Mouse (Mus musculus): ENCODE data around the gene Tdrd9. TPM values are rescaled to one million over a fixed set of nuclear protein-coding genes. Genes with fewer than 3 reads are reported as not detected.

Gene Tdrd9
- polyA plus RNA-seq, 1 experiment from 2014 or later, result 0.32 TPM

DNA sequence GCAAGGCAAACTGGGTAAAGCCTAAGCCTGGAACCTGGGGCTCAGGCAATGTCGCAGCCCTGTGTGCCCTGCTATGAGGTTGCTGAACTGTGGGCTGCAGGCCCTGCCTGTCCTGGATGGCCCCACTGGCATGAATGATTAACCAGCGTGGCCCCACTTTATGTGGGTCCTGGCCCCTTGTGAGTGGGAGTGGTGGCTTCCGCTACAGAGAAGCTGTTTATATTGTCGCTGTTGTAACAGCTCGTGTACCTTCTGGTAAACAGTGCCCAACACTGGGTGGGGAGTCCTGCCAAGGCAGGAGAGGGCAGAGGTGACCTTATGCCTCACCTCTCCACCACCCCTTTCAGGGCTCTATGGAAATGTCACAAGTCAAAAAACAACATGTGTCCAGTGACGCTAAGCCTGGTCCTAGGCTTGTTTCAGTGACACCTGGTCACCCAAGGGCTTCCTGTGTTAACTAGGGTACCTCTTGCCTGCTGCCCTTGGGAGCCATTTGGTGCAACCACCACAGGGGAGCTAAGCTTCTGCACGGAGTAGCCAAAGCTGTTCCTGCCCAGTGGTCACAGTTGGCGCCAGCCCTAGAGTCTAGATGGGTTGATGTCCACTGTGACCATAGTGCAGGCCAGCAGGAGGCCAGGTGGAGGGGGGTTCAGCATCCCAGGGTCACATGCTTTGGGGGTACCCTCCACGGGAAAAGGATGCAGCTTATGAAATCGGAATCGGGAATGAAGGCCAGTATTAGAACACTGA is 137.5 kb downstream of the Tdrd9 start:
- WGBS, result 54% methylated on average over 11 of the region's 11 CpGs
- Histone ChIP-seq H3K4me3 (replicated peaks; ENCODE audit: low read depth, low read length) (no peak overlapping the region), H3K9me3 (replicated peaks; ENCODE audit: low read length) (no peaks in the 10 kb centered on the region), H3K36me3 (ENCODE audit: insufficient read depth, low read length) (no peaks in the 10 kb centered on the region), H3K27ac (no peak overlapping the region), H3K9ac (ENCODE audit: low read depth, low read length) (no peak overlapping the region), H3K4me2 (ENCODE audit: low read length) (no peak overlapping the region), H3K4me1 (replicated peaks; ENCODE audit: insufficient read depth, low read length) (0 out of 2 replicates have a peak, but pooled peaks cover 9% of the 10 kb centered on the region), H3K27me3 (ENCODE audit: insufficient read depth, low read length) (no peaks in the 10 kb centered on the region)
- no peak for TF ChIP-seq CTCF (IDR thresholded peaks at IDR 0.05; ENCODE audit: low read depth)
- DNase-seq (ENCODE audit: low spot score) (no peak), ATAC-seq (replicated peaks; ENCODE audit: low FRiP score, low read depth) (no peak)

DNA sequence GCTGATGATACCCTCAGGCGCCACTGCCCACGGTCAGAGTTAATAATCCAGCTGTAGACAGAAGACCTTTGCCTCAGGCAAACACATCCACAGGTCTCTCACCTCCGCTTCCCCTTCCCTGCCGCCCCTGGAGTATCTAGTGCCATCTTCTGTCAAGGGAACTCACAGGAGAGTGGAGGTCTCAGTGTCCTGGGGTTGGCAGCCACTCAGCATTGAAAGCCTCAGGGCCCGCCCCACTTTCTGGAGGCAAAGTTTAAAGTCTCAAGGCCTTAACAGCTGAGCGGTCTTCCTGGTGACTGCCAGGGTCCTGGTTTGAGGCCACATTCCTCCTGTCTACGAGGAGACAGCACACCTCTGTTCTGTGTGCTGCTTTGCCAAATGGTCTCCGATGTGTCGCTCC is 138.3 kb downstream of the Tdrd9 start:
- Histone ChIP-seq H3K4me3 (replicated peaks; ENCODE audit: low read depth, low read length) (no peak overlapping the region), H3K9me3 (replicated peaks; ENCODE audit: low read length) (no peaks in the 10 kb centered on the region), H3K9ac (ENCODE audit: low read depth, low read length) (no peak overlapping the region), H3K27me3 (ENCODE audit: insufficient read depth, low read length) (no peaks in the 10 kb centered on the region), H3K36me3 (ENCODE audit: insufficient read depth, low read length) (no peaks in the 10 kb centered on the region), H3K4me2 (ENCODE audit: low read length) (no peak overlapping the region), H3K27ac (no peak overlapping the region), H3K4me1 (replicated peaks; ENCODE audit: insufficient read depth, low read length) (0 out of 2 replicates have a peak, but pooled peaks cover 9% of the 10 kb centered on the region)
- DNase-seq (ENCODE audit: low spot score), result no peak
- ATAC-seq (replicated peaks; ENCODE audit: low FRiP score, low read depth), result no peak
- TF ChIP-seq CTCF (IDR thresholded peaks at IDR 0.05; ENCODE audit: low read depth), result no peak
- WGBS, result 66% methylated on average over 9 of the region's 9 CpGs

DNA sequence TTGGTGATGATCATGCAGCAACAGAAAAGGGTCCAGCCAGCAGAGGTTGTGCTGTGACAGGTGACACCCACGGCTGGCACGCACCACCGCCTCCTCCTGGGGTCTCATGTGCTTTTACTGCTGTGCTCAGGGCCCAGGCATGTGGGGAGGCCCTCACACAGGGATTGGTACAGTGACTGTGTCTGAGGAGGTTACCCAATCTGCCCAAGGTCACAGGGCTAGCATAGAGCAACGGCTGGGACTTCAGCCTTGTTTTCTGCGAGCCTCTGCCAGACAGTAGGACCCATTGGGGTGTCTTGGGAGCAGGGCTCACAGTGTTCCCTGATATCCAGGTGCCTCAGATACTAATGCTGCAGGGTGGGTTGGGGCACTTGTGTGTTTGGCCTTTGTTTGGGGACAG is 140.0 kb downstream of the Tdrd9 start:
- H3K4me3 ChIP-seq (replicated peaks; ENCODE audit: low read depth, low read length), result no peak overlapping the region
- ATAC-seq (replicated peaks; ENCODE audit: low FRiP score, low read depth), result no peak
- H3K27ac ChIP-seq, result no peak overlapping the region
- H3K9me3 ChIP-seq (replicated peaks; ENCODE audit: low read length), result no peaks in the 10 kb centered on the region
- 0 out of 2 replicates have a peak, but pooled peaks cover 9% of the 10 kb centered on the region for H3K4me1 ChIP-seq (replicated peaks; ENCODE audit: insufficient read depth, low read length)
- H3K36me3 ChIP-seq (ENCODE audit: insufficient read depth, low read length), result no peaks in the 10 kb centered on the region
- WGBS, result 67% methylated on average over 5 of the region's 5 CpGs
- DNase-seq (ENCODE audit: low spot score), result no peak
- H3K4me2 ChIP-seq (ENCODE audit: low read length), result no peak overlapping the region
- no peak for TF ChIP-seq CTCF (IDR thresholded peaks at IDR 0.05; ENCODE audit: low read depth)
- no peak overlapping the region for H3K9ac ChIP-seq (ENCODE audit: low read depth, low read length)
- no peaks in the 10 kb centered on the region for H3K27me3 ChIP-seq (ENCODE audit: insufficient read depth, low read length)

DNA sequence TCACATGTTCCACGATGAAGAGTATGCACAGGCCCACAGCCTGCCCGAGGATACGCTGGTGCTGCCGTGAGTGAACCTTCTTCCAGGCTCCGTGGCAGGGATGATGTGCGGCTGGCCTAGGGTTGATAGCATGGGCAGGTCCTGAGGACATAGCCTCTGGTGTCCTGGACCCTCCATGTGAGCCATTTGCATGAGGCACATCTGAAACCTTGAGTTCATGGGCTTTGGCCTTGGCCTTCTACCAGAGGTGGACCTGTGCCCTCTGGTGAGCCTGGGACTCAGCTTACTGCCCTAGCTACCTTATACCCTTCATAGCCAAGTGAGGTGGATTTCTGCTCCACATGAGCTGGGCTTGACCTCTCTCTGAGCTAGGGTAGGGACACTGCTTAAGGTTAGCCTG is 140.9 kb downstream of the Tdrd9 start:
- Histone ChIP-seq H3K4me2 (ENCODE audit: low read length) (no peak overlapping the region), H3K27ac (no peak overlapping the region), H3K9me3 (replicated peaks; ENCODE audit: low read length) (no peaks in the 10 kb centered on the region), H3K36me3 (ENCODE audit: insufficient read depth, low read length) (no peaks in the 10 kb centered on the region), H3K4me1 (replicated peaks; ENCODE audit: insufficient read depth, low read length) (0 out of 2 replicates have a peak, but pooled peaks cover 2% of the 10 kb centered on the region), H3K4me3 (replicated peaks; ENCODE audit: low read depth, low read length) (no peak overlapping the region), H3K9ac (ENCODE audit: low read depth, low read length) (no peak overlapping the region), H3K27me3 (ENCODE audit: insufficient read depth, low read length) (no peaks in the 10 kb centered on the region)
- no peak for DNase-seq (ENCODE audit: low spot score)
- TF ChIP-seq CTCF (IDR thresholded peaks at IDR 0.05; ENCODE audit: low read depth), result no peak
- ATAC-seq (replicated peaks; ENCODE audit: low FRiP score, low read depth), result no peak
- 91% methylated on average over 6 of the region's 6 CpGs for WGBS

DNA sequence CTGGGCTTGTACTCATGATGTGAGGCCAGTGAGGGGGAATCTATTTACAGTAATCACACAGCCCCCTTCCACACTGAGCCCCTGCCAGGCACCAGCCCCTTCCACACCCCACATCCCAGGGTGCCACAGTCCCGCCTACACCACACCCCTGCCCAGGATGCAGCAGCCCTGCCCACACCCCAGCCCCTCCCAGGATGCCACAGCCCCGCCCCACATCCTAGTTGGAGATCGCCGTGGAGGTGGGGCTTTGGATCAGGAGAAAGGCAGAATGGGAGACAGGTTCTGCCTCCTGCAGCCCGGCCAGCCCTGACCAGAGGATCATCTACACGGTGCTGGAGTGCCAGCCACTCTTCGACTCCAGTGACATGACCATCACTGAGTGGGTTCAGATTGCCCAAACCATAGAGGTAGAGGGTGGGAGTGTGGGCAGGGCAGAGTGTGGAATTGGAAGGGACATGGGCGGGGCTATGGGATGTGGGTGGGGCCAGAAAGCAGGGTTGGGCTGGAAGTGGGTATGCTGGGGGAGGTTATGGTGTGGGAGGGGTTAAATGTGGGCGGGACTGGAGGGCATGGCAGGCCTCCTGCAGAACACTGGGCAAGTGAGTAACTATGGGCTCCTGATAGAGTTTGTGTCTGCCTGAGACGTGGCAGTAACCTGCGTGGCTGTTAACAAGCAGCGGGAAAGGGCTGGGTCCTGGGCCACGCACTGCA is 141.5 kb downstream of the Tdrd9 start:
- TF ChIP-seq CTCF (IDR thresholded peaks at IDR 0.05; ENCODE audit: low read depth), result no peak
- Histone ChIP-seq H3K27ac (no peak overlapping the region), H3K4me2 (ENCODE audit: low read length) (no peak overlapping the region), H3K9ac (ENCODE audit: low read depth, low read length) (no peak overlapping the region), H3K4me3 (replicated peaks; ENCODE audit: low read depth, low read length) (no peak overlapping the region), H3K36me3 (ENCODE audit: insufficient read depth, low read length) (no peaks in the 10 kb centered on the region), H3K9me3 (replicated peaks; ENCODE audit: low read length) (no peaks in the 10 kb centered on the region), H3K27me3 (ENCODE audit: insufficient read depth, low read length) (no peaks in the 10 kb centered on the region), H3K4me1 (replicated peaks; ENCODE audit: insufficient read depth, low read length) (0 out of 2 replicates have a peak, but pooled peaks cover 2% of the 10 kb centered on the region)
- DNase-seq (ENCODE audit: low spot score) (no peak), ATAC-seq (replicated peaks; ENCODE audit: low FRiP score, low read depth) (peak; percentile 44; the same call in 1 of the 2 replicates)
- WGBS, result 14% methylated on average over 13 of the region's 13 CpGs

DNA sequence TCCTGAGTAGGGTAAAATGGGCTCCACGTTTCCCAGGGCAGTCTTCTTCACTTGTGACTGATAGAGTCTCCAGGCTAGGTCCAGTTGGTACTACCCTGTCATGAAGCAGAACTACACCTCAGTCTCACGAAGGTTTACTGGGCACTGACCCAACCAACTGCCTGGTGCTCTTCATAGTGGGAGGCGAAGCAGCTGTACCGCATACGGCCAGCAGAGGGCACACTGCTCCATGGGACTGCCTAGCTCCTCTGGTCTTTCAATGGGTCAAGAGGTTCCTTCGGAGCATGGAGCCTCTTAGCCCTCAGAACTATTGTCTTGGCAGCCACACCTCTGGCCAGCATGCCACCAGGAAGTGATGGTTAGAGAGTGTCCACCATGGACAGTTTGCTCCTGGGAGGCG is 142.4 kb downstream of the Tdrd9 start:
- no peaks in the 10 kb centered on the region for H3K36me3 ChIP-seq (ENCODE audit: insufficient read depth, low read length)
- TF ChIP-seq CTCF (IDR thresholded peaks at IDR 0.05; ENCODE audit: low read depth), result peak; percentile 100
- 0 out of 2 replicates have a peak, but pooled peaks cover 2% of the 10 kb centered on the region for H3K4me1 ChIP-seq (replicated peaks; ENCODE audit: insufficient read depth, low read length)
- H3K9me3 ChIP-seq (replicated peaks; ENCODE audit: low read length), result no peaks in the 10 kb centered on the region
- no peak overlapping the region for H3K9ac ChIP-seq (ENCODE audit: low read depth, low read length)
- ATAC-seq (replicated peaks; ENCODE audit: low FRiP score, low read depth), result peak; percentile 29; the same call in 1 of the 2 replicates
- 16% methylated on average over 7 of the region's 7 CpGs for WGBS
- H3K27ac ChIP-seq, result no peak overlapping the region
- peak; percentile 85 for DNase-seq (ENCODE audit: low spot score)
- no peak overlapping the region for H3K4me3 ChIP-seq (replicated peaks; ENCODE audit: low read depth, low read length)
- H3K4me2 ChIP-seq (ENCODE audit: low read length), result no peak overlapping the region
- H3K27me3 ChIP-seq (ENCODE audit: insufficient read depth, low read length), result no peaks in the 10 kb centered on the region
